Mouse (Mus musculus): ENCODE measurements around the gene Mrps34.

Gene Mrps34

DNA sequence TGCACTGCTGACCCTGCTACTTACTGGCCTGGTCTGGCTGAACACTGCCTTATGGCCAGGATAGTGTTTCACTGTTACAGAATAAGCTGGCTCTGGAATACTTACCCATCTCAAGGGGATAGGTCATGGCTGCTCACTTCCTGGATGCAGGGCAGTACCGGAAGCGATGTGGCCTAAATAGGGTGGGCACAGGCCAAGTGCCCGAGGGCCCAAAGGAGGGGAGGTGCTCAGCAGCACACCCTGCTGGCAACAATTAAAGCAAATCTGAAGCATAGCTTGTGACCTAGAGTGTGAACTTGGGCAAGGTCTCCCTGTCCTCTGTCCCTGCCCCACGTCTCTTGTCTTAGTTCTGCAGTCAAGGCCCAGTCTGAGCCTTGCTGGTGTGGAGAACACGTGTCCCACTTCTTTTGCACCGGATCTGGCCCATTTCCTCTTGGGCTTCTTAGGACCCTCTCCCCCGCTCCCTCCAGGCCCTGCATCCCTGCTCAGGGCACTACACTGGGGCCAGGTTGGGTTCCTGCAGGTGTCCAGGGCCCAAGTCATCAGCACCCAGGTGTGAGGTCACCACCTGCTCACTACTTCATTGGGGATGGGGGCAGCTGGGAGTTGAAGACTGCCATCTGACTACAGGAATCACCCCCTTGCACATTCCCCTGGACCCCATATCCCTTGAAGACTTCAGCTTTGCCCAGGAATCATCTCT is 13.0 kb upstream of the Mrps34 start:
- DNase-seq = peak; percentile 72 to 75

DNA sequence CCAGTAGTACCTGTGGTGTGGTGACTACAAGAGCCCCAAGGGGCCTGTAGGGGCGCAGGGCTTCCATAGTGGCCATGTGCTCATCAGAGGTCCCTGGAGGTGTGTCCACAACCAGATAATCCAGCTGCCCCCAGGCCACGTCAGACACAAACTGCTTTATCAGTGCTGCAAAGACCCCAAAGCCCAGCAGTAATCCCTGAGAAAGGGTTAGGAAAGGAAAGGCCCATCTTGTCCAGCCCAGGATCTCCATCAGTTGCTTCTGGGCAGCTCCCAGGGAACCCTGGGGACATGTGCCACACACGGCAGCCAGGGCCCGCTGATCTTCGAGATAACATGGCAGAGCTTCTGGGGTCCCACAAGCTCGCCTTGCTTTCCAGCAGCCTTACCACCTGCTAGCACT is 10.5 kb upstream of the Mrps34 start:
- DNase-seq = no peak

DNA sequence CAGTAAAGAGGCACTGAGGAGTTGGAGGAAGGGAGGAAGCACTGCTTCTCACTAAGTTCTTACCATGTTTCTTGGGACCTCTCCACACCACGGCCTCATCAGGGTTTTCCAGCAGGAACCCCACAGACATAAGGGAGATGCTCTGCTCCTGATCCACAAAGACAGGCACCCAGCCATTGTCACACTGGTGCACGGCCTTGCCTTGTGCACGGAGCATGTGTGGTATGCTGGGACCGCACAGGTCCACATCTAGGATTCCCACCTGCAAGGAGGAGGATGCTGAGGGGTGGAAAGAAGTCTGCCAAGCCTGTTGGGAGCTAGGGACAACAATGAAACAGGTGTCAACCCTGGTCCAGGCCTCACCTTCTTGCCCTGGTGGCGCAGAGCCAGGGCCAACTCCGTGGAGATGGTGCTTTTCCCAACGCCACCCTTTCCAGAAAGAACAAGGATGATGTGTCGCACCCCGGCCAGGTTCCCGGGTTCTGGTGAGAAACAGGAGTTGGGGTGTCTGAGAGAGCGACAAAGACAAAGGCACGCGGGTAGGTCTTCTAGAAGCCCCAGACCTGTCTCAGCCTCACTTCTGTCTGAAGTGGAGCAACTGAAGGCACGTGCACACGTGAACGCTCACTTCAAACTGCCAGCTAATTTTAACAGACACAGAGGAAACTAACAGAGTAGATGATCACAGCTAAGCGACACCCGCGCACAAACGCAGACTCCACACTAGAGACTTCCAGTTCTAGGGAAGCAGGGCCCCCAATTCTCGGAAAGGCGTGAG is 9.4 kb upstream of the Mrps34 start:
- DNase-seq = no peak

DNA sequence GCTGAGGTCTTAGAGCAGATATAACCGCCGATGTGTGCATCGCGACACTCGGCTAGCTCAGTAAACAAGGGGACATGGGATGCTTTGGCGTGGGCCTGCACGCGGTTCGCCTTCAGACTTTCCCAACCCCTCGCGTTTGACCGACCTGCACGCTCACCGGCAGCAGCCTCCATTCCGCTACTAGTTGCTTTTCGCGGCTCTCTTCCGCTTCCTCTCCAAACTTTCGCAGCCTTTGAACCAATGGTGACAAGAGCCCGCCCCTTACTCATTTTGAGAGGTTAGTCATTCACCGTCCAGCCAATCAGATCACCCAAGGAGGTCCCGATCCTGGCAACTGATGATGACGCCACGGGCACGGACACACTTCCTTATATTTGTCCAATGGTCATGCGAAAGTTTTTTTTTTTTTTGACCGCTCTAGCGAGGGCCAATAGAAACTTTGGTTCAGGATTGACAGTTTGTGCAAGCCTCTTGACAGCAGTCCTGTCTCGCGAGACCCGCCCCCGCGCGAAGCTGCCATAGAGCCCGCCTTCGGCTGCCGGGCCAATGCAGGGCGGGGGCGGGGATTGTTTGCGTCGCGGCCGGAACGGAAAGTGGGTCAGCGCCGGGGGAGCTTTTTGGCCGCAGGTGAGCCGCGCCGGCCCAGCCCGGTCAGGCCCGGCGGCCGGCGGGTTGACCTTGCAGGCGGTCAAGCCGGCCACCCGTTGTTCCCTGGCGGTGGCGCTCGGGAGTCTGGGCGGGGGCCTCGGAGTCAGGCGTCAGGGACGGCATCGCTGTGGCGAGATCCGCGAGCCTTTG is 8.6 kb upstream of the Mrps34 start, which contains the start of the genes Nubp2 and Spsb3:
Gene Nubp2, minus strand, starts transcription at position 216 of the 798 bp plus-strand sequence.
Gene Spsb3, plus strand, starts transcription at position 510 of the 798 bp plus-strand sequence.
- peak; percentile 98 to 99 for DNase-seq

DNA sequence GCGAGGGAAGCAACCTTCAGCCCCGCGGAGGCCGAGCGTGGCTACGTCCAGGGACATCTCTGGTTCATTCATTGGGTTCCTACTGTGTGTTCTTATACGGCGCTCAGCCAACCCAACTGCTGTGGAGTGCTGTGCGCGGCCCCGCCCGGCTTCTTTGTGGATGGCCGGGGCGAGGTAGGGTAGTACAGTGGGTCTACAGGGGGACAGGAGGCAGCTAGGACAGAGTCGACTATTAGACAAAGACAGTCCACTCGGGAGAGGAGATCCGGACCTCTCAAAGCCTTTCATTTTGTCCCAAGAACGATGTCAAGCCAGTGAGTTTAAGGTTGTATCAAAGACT is 8.0 kb upstream of the Mrps34 start:
- DNase-seq = no peak

DNA sequence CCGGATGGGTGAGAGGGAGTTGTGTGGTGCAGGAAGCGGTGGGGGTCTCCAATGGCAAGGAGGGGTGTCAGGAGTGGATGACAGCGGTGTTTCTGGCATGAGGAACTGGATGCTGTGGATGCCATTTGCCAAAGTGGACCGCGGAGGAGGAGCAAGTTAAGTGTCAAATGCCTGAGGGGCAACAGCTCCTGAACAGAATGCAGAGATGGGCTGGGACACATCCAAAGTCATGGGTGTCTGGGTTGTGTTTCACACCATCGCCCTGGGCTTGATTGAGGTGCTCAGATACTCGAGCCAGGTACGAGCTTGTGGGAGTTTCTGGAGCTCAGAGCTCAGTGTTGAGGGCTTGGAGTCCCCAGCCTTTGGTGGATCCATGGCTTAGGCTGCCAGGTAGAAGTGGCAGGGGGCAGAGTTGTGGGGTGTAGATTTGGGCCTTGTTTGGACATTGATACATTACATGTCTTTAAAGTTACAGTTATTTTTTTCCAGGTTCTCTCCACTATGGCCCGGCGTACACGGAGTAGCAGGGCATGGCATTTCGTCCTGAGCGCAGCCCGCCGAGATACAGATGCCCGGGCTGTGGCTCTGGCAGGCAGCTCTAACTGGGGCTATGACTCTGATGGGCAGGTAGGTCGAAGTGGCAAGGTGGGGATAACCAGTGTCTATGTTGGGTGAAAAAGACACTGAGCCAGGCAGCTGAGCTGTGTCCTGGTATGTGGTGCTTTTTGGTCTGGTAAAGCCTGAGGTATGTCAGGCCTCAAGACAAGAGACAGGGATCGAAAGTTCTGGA is 7.4 kb upstream of the Mrps34 start:
- DNase-seq = no peak

DNA sequence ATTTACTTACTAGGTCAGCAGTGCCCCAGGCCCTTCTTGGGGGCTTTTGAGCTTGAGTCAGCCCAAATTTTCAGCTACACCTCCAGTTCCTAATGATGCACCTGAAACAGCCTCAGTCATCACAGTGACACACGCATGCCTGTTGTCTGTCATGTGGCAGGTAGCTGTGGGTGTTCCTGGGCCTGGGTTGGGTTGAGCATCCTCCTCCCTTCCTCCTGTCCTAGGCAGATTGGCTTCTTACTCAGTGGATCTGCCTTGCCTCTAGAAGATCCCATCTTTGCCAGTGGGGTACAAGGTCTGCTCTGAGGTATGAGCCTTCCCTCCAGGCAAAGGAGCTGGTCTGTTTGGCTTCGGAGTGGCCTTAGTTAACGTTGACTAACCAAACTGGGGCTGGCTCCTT is 6.1 kb upstream of the Mrps34 start:
- DNase-seq = no peak

DNA sequence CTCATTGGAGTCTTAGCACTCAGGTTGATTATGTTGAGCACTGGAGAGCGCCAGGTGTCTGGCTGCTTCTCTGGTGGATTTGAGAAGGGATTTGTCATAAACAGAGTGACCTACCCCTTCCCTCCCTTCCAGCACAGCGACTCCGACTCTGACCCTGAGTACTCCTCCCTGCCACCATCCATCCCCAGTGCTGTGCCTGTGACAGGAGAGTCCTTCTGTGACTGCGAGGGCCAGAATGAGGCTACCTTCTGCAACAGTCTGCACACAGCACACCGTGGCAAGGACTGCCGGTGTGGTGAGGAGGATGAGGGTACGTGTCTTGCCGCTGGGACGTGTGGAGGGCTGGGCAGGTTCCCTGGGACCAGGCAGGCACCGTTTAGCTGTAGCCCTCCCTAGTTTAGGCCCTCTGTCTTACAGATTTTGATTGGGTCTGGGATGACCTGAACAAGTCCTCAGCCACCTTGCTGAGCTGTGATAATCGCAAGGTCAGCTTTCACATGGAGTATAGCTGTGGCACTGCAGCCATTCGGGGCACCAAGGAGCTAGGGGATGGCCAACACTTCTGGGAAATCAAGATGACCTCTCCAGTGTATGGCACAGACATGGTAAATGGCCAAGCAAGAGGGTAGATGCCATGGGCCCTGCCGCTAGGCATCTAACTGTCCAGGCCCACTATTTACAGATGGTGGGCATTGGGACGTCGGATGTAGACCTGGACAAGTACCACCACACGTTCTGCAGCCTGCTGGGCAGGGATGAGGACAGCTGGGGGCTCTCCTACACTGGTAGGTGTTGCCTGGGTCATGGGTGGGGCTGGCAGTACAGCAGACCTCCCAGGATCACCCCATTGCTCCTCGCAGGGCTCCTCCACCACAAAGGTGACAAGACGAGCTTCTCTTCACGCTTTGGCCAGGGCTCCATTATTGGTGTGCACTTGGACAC is 4.5 kb upstream of the Mrps34 start:
- no peak for DNase-seq

DNA sequence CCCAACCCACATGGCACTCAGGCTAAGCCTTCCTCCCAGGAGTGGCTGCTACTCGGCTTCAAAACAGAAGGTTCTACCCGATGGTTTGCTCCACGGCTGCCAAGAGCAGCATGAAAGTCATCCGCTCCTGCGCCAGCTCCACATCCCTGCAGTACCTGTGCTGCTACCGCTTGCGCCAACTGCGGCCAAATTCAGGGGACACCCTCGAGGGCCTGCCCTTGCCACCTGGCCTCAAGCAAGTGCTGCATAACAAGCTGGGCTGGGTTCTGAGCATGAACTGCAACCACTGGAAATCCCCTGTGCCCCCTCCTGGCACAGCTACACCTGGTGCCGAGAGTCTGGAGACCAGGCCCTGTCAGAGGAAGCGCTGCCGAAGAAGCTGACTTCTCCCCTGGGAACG is 3.6 kb upstream of the Mrps34 start:
- no peak for DNase-seq

DNA sequence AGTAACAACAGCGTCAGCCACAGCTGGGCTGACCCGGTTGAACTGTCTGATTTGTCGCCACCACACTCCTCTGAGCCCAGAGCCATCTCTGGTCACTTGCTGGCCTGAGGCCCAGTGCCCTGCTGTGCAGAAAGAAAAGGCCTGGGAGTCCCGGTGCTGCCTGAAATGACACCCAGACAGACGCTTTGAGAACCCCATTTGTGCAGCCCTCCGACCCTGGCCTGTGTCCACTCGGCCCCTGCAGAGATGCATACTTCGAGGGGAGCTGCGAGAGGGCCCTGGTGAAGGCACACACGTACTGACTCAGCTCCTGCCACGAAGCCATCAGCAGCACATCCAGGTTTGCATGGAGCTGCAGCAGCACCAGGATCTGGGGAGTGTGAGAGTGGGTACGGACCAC is 2.1 kb upstream of the Mrps34 start:
- no peak for DNase-seq

DNA sequence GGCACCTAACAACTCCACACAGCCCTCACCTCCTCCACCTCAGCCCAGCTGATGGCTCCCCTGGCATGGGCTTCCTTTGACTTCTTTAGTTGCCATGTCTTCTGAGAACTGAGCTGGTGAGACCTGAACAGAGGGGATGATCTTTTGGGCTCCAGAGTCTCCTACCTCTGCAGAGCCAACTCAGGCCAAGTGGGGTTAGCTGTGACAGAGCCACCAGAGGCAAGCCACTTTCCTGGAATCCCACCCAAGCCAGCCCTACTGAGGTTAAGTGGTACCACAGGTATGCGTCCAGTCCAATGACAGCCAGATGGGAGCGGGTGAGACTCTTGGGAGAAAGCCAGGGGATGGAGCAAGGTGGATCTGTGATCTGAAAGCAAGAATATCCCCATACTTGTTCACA is 1.6 kb upstream of the Mrps34 start:
- DNase-seq = no peak

DNA sequence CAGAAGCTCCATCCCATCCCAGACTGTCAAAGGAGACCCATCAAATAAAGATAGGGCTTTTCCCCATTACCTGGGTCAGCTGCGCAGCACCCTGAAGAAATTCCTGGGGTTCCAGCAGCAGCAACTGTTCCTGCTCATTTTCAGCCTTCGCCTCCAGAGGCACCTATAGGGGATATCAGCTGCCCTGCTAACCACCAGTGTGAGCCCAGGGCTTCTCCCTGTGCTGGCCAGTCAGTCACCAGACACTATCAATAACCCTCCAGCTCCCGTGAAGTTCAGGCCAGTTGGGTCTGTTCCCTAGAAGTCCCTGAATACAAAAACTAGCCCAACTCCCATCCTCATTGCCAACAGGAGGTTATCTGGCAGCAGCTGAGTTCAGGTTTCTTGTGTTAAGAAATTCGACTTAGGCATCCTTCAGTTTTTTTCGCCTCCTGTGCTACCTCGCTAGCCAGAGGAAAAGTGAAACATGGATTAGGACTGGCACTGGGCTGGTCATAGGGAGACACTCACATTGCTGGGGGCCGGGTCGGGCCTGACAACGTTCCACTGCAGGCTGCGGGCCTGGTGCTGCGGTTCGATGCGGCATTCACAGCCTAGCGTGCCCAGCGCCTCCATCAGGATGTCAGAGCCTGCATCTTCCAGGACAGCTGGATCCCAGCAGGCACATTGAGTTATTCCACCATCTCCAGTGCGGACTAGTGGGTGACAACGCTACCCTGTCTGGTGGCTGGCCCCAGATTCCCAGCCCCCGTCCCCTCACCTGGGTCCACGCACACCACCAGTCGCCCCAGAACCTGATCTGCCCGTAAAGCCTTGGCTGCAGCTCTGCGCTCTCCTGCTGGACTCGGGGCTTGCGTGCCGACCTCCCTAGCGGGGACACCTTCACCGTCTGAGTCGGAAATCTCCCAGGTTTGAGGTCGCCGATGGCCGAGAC is 588 bp upstream of the Mrps34 start:
- no peak for DNase-seq

DNA sequence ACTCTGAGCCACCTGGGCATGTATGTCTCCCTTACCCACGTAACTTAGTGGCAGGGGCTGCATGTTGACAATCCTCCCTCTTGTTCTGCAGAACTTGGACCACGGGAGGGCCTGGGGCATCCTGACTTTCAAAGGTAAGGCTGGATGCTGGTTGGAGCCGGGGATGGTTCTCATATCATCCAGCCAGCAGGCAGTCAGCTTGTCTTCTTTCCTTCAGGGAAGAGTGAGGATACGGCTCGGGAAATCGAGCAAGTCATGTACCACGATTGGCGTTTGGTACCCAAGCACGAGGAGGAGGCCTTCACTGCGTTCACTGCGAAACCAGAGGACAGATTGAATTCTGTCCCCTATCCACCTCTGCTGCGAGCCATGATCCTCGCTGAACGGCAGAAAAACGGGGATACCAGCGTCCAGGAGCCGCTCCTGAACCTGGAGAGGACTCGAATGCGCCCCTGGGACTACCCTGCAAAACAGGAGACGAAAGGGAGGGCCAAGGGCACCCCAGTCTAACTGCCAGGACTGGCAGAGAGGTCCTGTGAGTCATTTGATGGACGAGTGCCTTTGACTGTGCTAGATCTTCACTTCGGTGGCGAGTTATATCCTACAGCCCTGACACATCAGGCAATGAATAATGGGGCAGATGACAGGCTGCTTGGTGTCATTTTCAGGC is 790 bp downstream of the Mrps34 start:
- no peak for DNase-seq

DNA sequence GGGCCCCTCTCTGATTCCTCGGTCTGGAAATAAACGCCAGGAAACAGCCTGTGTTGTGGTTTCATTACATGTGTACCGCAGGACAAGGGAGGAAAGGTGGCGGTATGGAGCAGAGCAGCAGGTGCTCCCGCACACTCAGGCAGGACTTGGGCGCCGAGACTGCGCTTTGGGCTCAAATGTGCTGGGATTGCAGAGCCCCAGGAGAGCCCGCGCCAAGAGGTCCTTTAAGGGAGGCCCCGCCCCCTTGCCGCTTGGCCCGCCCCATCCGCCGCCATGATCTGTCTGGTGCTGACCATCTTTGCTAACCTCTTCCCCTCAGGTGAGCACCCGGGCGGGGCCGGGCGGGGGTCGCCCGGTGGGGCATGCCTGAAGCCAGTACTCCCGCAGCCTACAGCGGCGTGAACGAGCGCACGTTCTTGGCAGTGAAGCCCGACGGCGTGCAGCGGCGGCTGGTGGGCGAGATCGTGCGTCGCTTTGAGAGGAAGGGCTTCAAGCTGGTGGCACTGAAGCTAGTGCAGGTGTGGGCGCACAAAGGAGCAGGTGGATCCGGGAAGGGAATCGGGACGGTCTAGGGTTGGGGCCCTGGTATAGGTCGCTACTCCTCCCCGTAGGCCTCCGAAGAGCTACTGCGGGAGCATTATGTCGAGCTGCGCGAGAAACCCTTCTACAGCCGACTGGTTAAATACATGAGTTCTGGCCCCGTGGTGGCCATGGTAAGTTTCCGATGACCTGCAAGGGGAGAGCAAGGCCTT is 1.5 kb downstream of the Mrps34 start, which contains the start of gene Nme3:
Gene Nme3, plus strand, starts transcription at position 260 of the 752 bp plus-strand sequence.
- peak; percentile 89 to 92 for DNase-seq

DNA sequence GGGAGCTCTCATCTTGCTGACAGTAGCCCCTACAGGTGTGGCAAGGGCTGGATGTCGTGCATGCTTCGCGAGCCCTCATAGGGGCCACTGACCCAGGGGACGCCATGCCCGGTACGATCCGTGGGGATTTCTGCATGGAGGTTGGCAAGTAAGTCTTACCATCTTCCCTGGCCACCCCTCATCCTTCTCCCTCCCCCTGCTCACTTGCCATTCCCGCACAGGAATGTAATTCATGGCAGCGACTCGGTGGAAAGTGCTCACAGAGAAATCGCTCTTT is 2.0 kb downstream of the Mrps34 start:
- DNase-seq = no peak

DNA sequence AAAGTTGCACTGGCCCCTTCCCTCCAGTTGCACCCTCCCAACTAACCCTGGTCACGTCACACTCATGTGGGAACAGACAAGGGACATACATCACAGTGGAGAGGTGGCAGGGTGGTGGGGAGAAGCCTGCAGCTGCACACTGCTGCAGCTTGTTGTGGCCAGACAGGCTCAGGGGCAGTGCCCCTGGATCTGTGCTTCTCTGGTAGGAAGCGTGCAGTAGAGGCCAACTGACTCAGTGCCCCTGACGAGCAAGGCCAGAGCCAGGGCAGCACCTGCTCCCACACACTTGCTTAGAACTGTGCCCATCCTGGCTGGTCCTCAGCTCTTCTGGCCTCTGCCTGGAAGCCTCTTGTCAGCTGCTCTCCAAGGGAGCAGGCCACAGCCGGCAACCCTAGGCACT is 2.7 kb downstream of the Mrps34 start:
- no peak for DNase-seq

DNA sequence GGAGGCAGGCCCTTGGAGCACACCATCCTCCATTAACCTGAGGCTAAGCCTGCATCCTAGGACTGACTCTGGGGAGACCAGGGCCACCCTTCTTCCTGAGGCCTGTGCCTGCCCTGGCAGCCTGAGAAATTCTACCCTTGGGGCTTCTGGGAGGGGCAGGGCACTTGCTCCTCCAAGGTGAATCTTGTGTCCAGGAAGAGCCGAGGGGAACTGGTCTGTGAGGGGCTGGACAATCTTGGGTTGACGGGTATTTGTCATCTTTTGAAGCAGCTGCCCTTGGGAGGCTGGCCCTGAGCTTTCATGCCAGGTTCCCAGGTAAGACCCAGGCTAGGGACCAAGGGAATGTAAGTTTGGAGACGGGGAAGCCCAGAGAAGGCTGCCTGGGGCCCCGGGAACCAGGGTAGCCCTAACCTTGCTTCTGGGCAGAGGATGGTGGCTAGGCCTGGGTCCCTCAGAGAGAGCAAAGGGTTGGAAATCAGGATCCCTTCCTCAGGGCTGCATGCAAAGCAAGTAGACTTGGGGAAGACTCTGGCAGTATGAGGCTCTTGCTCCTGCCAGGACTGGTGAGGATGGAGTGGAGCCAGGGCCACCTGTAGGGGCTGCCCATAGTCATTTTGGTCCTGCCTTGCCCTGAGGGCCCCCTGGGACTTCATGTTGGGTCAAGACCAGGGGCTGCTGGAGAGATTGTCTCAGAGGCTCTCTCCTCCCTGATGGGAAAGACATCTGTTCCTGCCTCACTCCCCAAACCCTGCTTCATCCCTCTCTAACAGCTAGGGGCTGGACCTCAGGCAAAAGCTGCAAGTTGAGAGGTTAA is 3.3 kb downstream of the Mrps34 start:
- DNase-seq = no peak

DNA sequence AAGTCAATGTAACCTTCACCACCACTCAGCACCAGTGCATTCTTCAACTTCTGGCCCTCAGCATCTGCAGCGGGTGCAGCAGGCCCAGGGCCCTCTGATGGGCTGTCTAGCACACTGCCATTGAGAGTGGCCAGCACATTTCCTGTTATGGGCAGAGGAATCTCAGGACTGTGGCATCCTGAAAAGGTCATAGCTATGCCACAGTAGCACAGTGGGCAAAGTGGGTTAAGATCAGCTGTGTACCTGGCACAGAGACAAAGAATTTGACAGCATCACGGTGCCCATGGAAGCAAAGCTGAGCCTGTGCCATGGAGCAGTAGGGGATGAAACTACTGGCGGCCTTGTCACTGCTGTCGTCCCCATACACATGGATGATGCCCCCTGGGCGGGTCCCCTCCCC is 4.2 kb downstream of the Mrps34 start:
- no peak for DNase-seq
